Mouse (Mus musculus): ENCODE data around the gene Lrpprc. TPM values are rescaled to one million over a fixed set of nuclear protein-coding genes. Genes with fewer than 3 reads are reported as not detected.

The Lrpprc gene
- total and polyA plus RNA-seq, 3 experiments = 16.7 to 121 (median 111) TPM

GRCm38 (mm10) chr17:84756090-84756489 is 34.5 kb downstream of the Lrpprc start:
- Histone ChIP-seq H3K36me3 (replicated peaks) (peaks cover 80% of the 10 kb centered on the region), H3K9me3 (replicated peaks) (no peaks in the 10 kb centered on the region), H3K4me1 (ENCODE audit: insufficient read depth, low read depth, low read length) (peaks cover 11% of the 10 kb centered on the region), H3K4me3 (ENCODE audit: low read depth, low read length) (no peak overlapping the region), H3K27me3 (ENCODE audit: insufficient read depth, low read length) (no peaks in the 10 kb centered on the region)
- no peak for ATAC-seq (ENCODE audit: extremely low read depth, insufficient number of reproducible peaks, low FRiP score, poor library complexity, severe bottlenecking)
- no peak for DNase-seq (ENCODE audit: low spot score)
- TF ChIP-seq POLR2AphosphoS5 (IDR thresholded peaks at IDR 0.05; ENCODE audit: insufficient replicate concordance, low read depth, low read length) (no peak), TAL1 (conservative IDR thresholded peaks at IDR 0.05; ENCODE audit: low read depth, low read length) (no peak), CTCF (IDR thresholded peaks at IDR 0.05; ENCODE audit: low read depth, low read length) (no peak), GATA2 (IDR thresholded peaks at IDR 0.05; ENCODE audit: borderline replicate concordance, low read depth, low read length) (no peak), GATA1 (IDR thresholded peaks at IDR 0.05; ENCODE audit: borderline replicate concordance, low read length) (no peak)

GRCm38 (mm10) chr17:84753489-84753888 is 37.1 kb downstream of the Lrpprc start:
- DNase-seq (ENCODE audit: low spot score) (no peak), ATAC-seq (ENCODE audit: extremely low read depth, insufficient number of reproducible peaks, low FRiP score, poor library complexity, severe bottlenecking) (no peak)
- Histone ChIP-seq H3K27me3 (ENCODE audit: insufficient read depth, low read length) (no peaks in the 10 kb centered on the region), H3K4me1 (ENCODE audit: insufficient read depth, low read depth, low read length) (no peaks in the 10 kb centered on the region; the same call in 1 of the 2 replicates), H3K9me3 (replicated peaks) (no peaks in the 10 kb centered on the region), H3K36me3 (replicated peaks) (peaks cover 82% of the 10 kb centered on the region), H3K4me3 (ENCODE audit: low read depth, low read length) (no peak overlapping the region)
- TF ChIP-seq CTCF (IDR thresholded peaks at IDR 0.05; ENCODE audit: low read depth, low read length) (no peak), GATA2 (IDR thresholded peaks at IDR 0.05; ENCODE audit: borderline replicate concordance, low read depth, low read length) (no peak)

GRCm38 (mm10) chr17:84752286-84752685 is 38.3 kb downstream of the Lrpprc start:
- TF ChIP-seq GATA2 (IDR thresholded peaks at IDR 0.05; ENCODE audit: borderline replicate concordance, low read depth, low read length) (no peak), TAL1 (conservative IDR thresholded peaks at IDR 0.05; ENCODE audit: low read depth, low read length) (no peak), GATA1 (IDR thresholded peaks at IDR 0.05; ENCODE audit: borderline replicate concordance, low read length) (no peak)
- no peak overlapping the region for H3K4me3 ChIP-seq (ENCODE audit: low read depth, low read length)
- DNase-seq (ENCODE audit: low spot score) (no peak), ATAC-seq (ENCODE audit: extremely low read depth, insufficient number of reproducible peaks, low FRiP score, poor library complexity, severe bottlenecking) (no peak)
- H3K4me1 ChIP-seq (ENCODE audit: insufficient read depth, low read depth, low read length) = no peaks in the 10 kb centered on the region
- H3K27me3 ChIP-seq (ENCODE audit: insufficient read depth, low read length) = no peaks in the 10 kb centered on the region
- peaks cover 84% of the 10 kb centered on the region for H3K36me3 ChIP-seq (replicated peaks)
- no peaks in the 10 kb centered on the region for H3K9me3 ChIP-seq (replicated peaks)

- H3K27me3 ChIP-seq (ENCODE audit: insufficient read depth, low read length) = no peaks in the 10 kb centered on the region
- H3K4me3 ChIP-seq (ENCODE audit: low read depth, low read length) = no peak overlapping the region
- H3K4me1 ChIP-seq (ENCODE audit: insufficient read depth, low read depth, low read length) = no peaks in the 10 kb centered on the region
- H3K9me3 ChIP-seq (replicated peaks) = no peaks in the 10 kb centered on the region
- TF ChIP-seq TAL1 (conservative IDR thresholded peaks at IDR 0.05; ENCODE audit: low read depth, low read length) (no peak), POLR2AphosphoS5 (IDR thresholded peaks at IDR 0.05; ENCODE audit: insufficient replicate concordance, low read depth, low read length) (no peak), GATA1 (IDR thresholded peaks at IDR 0.05; ENCODE audit: borderline replicate concordance, low read length) (no peak), CTCF (IDR thresholded peaks at IDR 0.05; ENCODE audit: low read depth, low read length) (no peak), GATA2 (IDR thresholded peaks at IDR 0.05; ENCODE audit: borderline replicate concordance, low read depth, low read length) (no peak)
- DNase-seq (ENCODE audit: low spot score) = no peak
- ATAC-seq (ENCODE audit: extremely low read depth, insufficient number of reproducible peaks, low FRiP score, poor library complexity, severe bottlenecking) = no peak
- H3K36me3 ChIP-seq (replicated peaks) = peaks cover 84% of the 10 kb centered on the region
Observed at GRCm38 (mm10) chr17:84751630-84752191, 38.9 kb downstream of the Lrpprc start.

GRCm38 (mm10) chr17:84750130-84750529 is 40.5 kb downstream of the Lrpprc start:
- Histone ChIP-seq H3K27me3 (ENCODE audit: insufficient read depth, low read length) (no peaks in the 10 kb centered on the region), H3K36me3 (replicated peaks) (peaks cover 82% of the 10 kb centered on the region), H3K4me1 (ENCODE audit: insufficient read depth, low read depth, low read length) (no peaks in the 10 kb centered on the region), H3K4me3 (ENCODE audit: low read depth, low read length) (no peak overlapping the region), H3K9me3 (replicated peaks) (no peaks in the 10 kb centered on the region)
- no peak for TF ChIP-seq GATA1 (IDR thresholded peaks at IDR 0.05; ENCODE audit: borderline replicate concordance, low read length)
- TF ChIP-seq CTCF (IDR thresholded peaks at IDR 0.05; ENCODE audit: low read depth, low read length) = no peak
- no peak for TF ChIP-seq TAL1 (conservative IDR thresholded peaks at IDR 0.05; ENCODE audit: low read depth, low read length)
- no peak for TF ChIP-seq POLR2AphosphoS5 (IDR thresholded peaks at IDR 0.05; ENCODE audit: insufficient replicate concordance, low read depth, low read length)
- no peak for TF ChIP-seq GATA2 (IDR thresholded peaks at IDR 0.05; ENCODE audit: borderline replicate concordance, low read depth, low read length)
- ATAC-seq (ENCODE audit: extremely low read depth, insufficient number of reproducible peaks, low FRiP score, poor library complexity, severe bottlenecking) = no peak
- no peak for DNase-seq (ENCODE audit: low spot score)

GRCm38 (mm10) chr17:84749297-84749696 is 41.3 kb downstream of the Lrpprc start:
- H3K36me3 ChIP-seq (replicated peaks) = peaks cover 87% of the 10 kb centered on the region
- H3K4me1 ChIP-seq (ENCODE audit: insufficient read depth, low read depth, low read length) = no peaks in the 10 kb centered on the region
- no peak overlapping the region for H3K4me3 ChIP-seq (ENCODE audit: low read depth, low read length)
- ATAC-seq (ENCODE audit: extremely low read depth, insufficient number of reproducible peaks, low FRiP score, poor library complexity, severe bottlenecking) = no peak
- TF ChIP-seq CTCF (IDR thresholded peaks at IDR 0.05; ENCODE audit: low read depth, low read length) = no peak
- TF ChIP-seq POLR2AphosphoS5 (IDR thresholded peaks at IDR 0.05; ENCODE audit: insufficient replicate concordance, low read depth, low read length) = no peak
- no peak for TF ChIP-seq GATA1 (IDR thresholded peaks at IDR 0.05; ENCODE audit: borderline replicate concordance, low read length)
- TF ChIP-seq GATA2 (IDR thresholded peaks at IDR 0.05; ENCODE audit: borderline replicate concordance, low read depth, low read length) = no peak
- no peaks in the 10 kb centered on the region for H3K27me3 ChIP-seq (ENCODE audit: insufficient read depth, low read length)
- no peak for DNase-seq (ENCODE audit: low spot score)
- H3K9me3 ChIP-seq (replicated peaks) = no peaks in the 10 kb centered on the region
